Mouse (Mus musculus) C2C12 (cell line): ENCODE data around the gene Gpc6. TPM values are rescaled to one million over a fixed set of nuclear protein-coding genes. Genes with fewer than 3 reads are reported as not detected.

ENCODE experiments used
- H3K27me3 ChIP-seq: one replicate; pipeline ENCODE4 v1.6.1; 2011; ENCODE audit not compliant: control insufficient read depth, insufficient read depth, insufficient read length
- H3K36me3 ChIP-seq: one replicate; pipeline ENCODE4 v1.6.1; 2011; ENCODE audit not compliant: control insufficient read depth, insufficient read depth
- H3K4me3 ChIP-seq: one replicate; pipeline ENCODE4 v1.5.1; 2011; ENCODE audit warnings: mild to moderate bottlenecking, control low read depth; ENCODE audit not compliant: poor library complexity, insufficient read depth, severe bottlenecking
- H3K79me2 ChIP-seq: one replicate; pipeline ENCODE4 v1.6.1; 2011; ENCODE audit not compliant: control insufficient read depth, insufficient read depth
- H3K79me3 ChIP-seq: one replicate; pipeline ENCODE4 v1.6.1; 2011; ENCODE audit warnings: low read depth, control low read depth
- H3ac ChIP-seq: one replicate; pipeline ENCODE3; 2011; ENCODE audit warnings: low read depth; ENCODE audit not compliant: control insufficient read depth, insufficient read length
- CEBPB ChIP-seq: IDR thresholded peaks from one replicate; pipeline ENCODE4 v1.6.1; 2011; ENCODE audit warnings: low read depth, mild to moderate bottlenecking, control low read depth, moderate library complexity
- CTCF ChIP-seq: IDR thresholded peaks from one replicate; pipeline ENCODE4 v1.5.1; 2011; ENCODE audit not compliant: control insufficient read depth, insufficient read depth, insufficient read length
- FOSL1 ChIP-seq: IDR thresholded peaks from one replicate; pipeline ENCODE4 v1.8.0; 2011; ENCODE audit warnings: mild to moderate bottlenecking, low read length; ENCODE audit not compliant: poor library complexity, insufficient read depth, severe bottlenecking
- MAX ChIP-seq: IDR thresholded peaks from one replicate; pipeline ENCODE4 v1.6.1; 2011; ENCODE audit warnings: mild to moderate bottlenecking, control low read depth
- MYOD1 ChIP-seq: IDR thresholded peaks from one replicate; pipeline ENCODE4 v1.6.1; 2011; ENCODE audit warnings: low read depth; ENCODE audit not compliant: control insufficient read depth, insufficient read length
- MYOG ChIP-seq: IDR thresholded peaks from one replicate; pipeline ENCODE4 v1.6.1; 2011; ENCODE audit not compliant: control insufficient read depth, insufficient read length; ENCODE audit errors: extremely low read depth
- USF1 ChIP-seq: IDR thresholded peaks from one replicate; pipeline ENCODE4 v1.6.1; 2011; ENCODE audit warnings: low read depth, mild to moderate bottlenecking, control low read depth, moderate library complexity
- long read RNA-seq, 2 experiments: library from polyadenylated mRNA; unstranded; transcript quantifications; one replicate each; pipeline ENCODE4 v2.0.0; 2019 to 2020
- polyA plus RNA-seq: library from polyadenylated mRNA; unstranded; fragments of >200 nt; fragmentation: generic; extraction: Trizol; gene quantifications from one replicate; pipeline ENCODE4 v1.2.1, GENCODE M21; 2012; ENCODE audit warnings: missing spikeins

Gpc6 gene
- polyA plus RNA-seq: 9.6 TPM
- long read RNA-seq, experiment 1, partial matches to known transcripts: 3 of 5 reads
- long read RNA-seq, experiment 1, other reads (novel, unspliced or antisense): 2 of 5 reads
- long read RNA-seq, experiment 2, partial matches to known transcripts: 0 of 2 reads
- long read RNA-seq, experiment 2, other reads (novel, unspliced or antisense): 2 of 2 reads

- TF ChIP-seq USF1 (no peak), FOSL1 (no peak), CEBPB (no peak), CTCF (no peak), MAX (peak; percentile 89), MYOD1 (no peak), MYOG (no peak)
- H3K79me3 ChIP-seq: peaks cover 7% of the 10 kb centered on the region
- H3K27me3 ChIP-seq: no peaks in the 10 kb centered on the region
- peak within 1 kb of the TSS; percentile 57 for H3K4me3 ChIP-seq
- peak within 1 kb of the TSS; percentile 94 for H3ac ChIP-seq
- peaks cover 27% of the 10 kb centered on the region for H3K79me2 ChIP-seq
- H3K36me3 ChIP-seq: no peaks in the 10 kb centered on the region
Observed at GRCm38 (mm10) chr14:116924876-116925601, at the start of gene Gpc6. Gene Gpc6, plus strand, starts transcription at chr14:116925315.

- Histone ChIP-seq H3K79me2 (no peaks in the 10 kb centered on the region), H3K4me3 (no peak overlapping the region), H3K36me3 (no peaks in the 10 kb centered on the region), H3K79me3 (no peaks in the 10 kb centered on the region), H3K27me3 (peaks cover 4% of the 10 kb centered on the region), H3ac (no peak overlapping the region)
- no peak for TF ChIP-seq MAX
- TF ChIP-seq CTCF: no peak
- no peak for TF ChIP-seq FOSL1
- TF ChIP-seq CEBPB: no peak
- no peak for TF ChIP-seq USF1
- no peak for TF ChIP-seq MYOG
- TF ChIP-seq MYOD1: no peak
Observed at GRCm38 (mm10) chr14:116882480-116883044, 42.6 kb upstream of the Gpc6 start.

GRCm38 (mm10) chr14:116894316-116894715, 30.8 kb upstream of the Gpc6 start:
- no peak overlapping the region for H3ac ChIP-seq
- H3K36me3 ChIP-seq: no peaks in the 10 kb centered on the region
- H3K79me2 ChIP-seq: no peaks in the 10 kb centered on the region
- H3K4me3 ChIP-seq: no peak overlapping the region
- TF ChIP-seq FOSL1 (no peak), MYOG (no peak), CEBPB (no peak), MAX (no peak), CTCF (no peak)
- H3K27me3 ChIP-seq: no peaks in the 10 kb centered on the region
- no peaks in the 10 kb centered on the region for H3K79me3 ChIP-seq

GRCm38 (mm10) chr14:116897971-116898370, 27.1 kb upstream of the Gpc6 start:
- no peak for TF ChIP-seq CEBPB
- no peak for TF ChIP-seq MYOD1
- no peak for TF ChIP-seq MAX
- no peak for TF ChIP-seq FOSL1
- no peak for TF ChIP-seq CTCF
- no peak for TF ChIP-seq USF1
- no peak for TF ChIP-seq MYOG
- H3K79me3 ChIP-seq: no peaks in the 10 kb centered on the region
- no peak overlapping the region for H3K4me3 ChIP-seq
- no peak overlapping the region for H3ac ChIP-seq
- H3K27me3 ChIP-seq: no peaks in the 10 kb centered on the region
- no peaks in the 10 kb centered on the region for H3K79me2 ChIP-seq
- no peaks in the 10 kb centered on the region for H3K36me3 ChIP-seq

GRCm38 (mm10) chr14:116911768-116912167, 13.3 kb upstream of the Gpc6 start:
- Histone ChIP-seq H3K36me3 (no peaks in the 10 kb centered on the region), H3K79me3 (no peaks in the 10 kb centered on the region), H3ac (no peak overlapping the region), H3K79me2 (no peaks in the 10 kb centered on the region), H3K4me3 (no peak overlapping the region), H3K27me3 (no peaks in the 10 kb centered on the region)
- no peak for TF ChIP-seq MAX
- TF ChIP-seq MYOD1: no peak
- no peak for TF ChIP-seq CTCF

GRCm38 (mm10) chr14:116916874-116917273, 8.2 kb upstream of the Gpc6 start:
- no peaks in the 10 kb centered on the region for H3K79me2 ChIP-seq
- H3K79me3 ChIP-seq: no peaks in the 10 kb centered on the region

More at GRCm38 (mm10) chr14:116916874-116917273, 8.2 kb upstream of the Gpc6 start:
- no peaks in the 10 kb centered on the region for H3K36me3 ChIP-seq
- TF ChIP-seq CEBPB: no peak
- no peak for TF ChIP-seq MYOD1
- TF ChIP-seq MYOG: no peak
- no peak for TF ChIP-seq USF1
- no peak for TF ChIP-seq FOSL1
- TF ChIP-seq CTCF: no peak
- TF ChIP-seq MAX: no peak
- H3ac ChIP-seq: no peak overlapping the region
- no peaks in the 10 kb centered on the region for H3K27me3 ChIP-seq
- no peak overlapping the region for H3K4me3 ChIP-seq
